Mouse (Mus musculus) liver, embryonic 11.5 days (tissue): ENCODE results near the gene Dip2b. TPM values are rescaled to one million over a fixed set of nuclear protein-coding genes. Genes with fewer than 3 reads are reported as not detected.

Experiments used
- ATAC-seq: fragments of 200-750 bp; cut with Nextera tagmentation; replicated peaks from 2 replicates; pipeline ENCODE4 v1.8.0; 2017; ENCODE audit warnings: moderate number of reproducible peaks, mild to moderate bottlenecking, moderate TSS enrichment, moderate library complexity; ENCODE audit not compliant: low FRiP score
- DNase-seq: peaks from one replicate; pipeline ENCODE4 v3.0.0-alpha.2; 2017; ENCODE audit warnings: low spot score
- H3K27ac ChIP-seq: fragments of 300-500 bp; sonication (generic); 2 replicates; pipeline ENCODE4 v1.5.1; 2014; ENCODE audit warnings: mild to moderate bottlenecking, low read depth, low read length, control low read depth
- H3K27me3 ChIP-seq: fragments of 300-500 bp; sonication (generic); replicated peaks from 2 replicates; pipeline ENCODE4 v1.6.1; 2014; ENCODE audit warnings: low read length, mixed read lengths; ENCODE audit not compliant: control insufficient read depth, insufficient read depth
- H3K36me3 ChIP-seq: fragments of 300-500 bp; sonication (generic); 2 replicates; pipeline ENCODE4 v1.6.1; 2014; ENCODE audit warnings: mild to moderate bottlenecking, low read length, moderate library complexity, mixed read lengths; ENCODE audit not compliant: control insufficient read depth, insufficient read depth
- H3K4me1 ChIP-seq: fragments of 300-500 bp; sonication (generic); replicated peaks from 2 replicates; pipeline ENCODE4 v1.6.1; 2014; ENCODE audit warnings: low read length, mixed read lengths; ENCODE audit not compliant: control insufficient read depth, insufficient read depth
- H3K4me2 ChIP-seq: fragments of 300-500 bp; sonication (generic); 2 replicates; pipeline ENCODE4 v1.6.1; 2014; ENCODE audit warnings: mild to moderate bottlenecking, control low read depth, moderate library complexity
- H3K4me3 ChIP-seq: fragments of 300-500 bp; sonication (generic); 2 replicates; pipeline ENCODE4 v1.5.1; 2014; ENCODE audit warnings: low read depth, low read length, control low read depth
- H3K9ac ChIP-seq: fragments of 300-500 bp; sonication (generic); 2 replicates; pipeline ENCODE4 v1.6.1; 2014; ENCODE audit warnings: low read depth, low read length, control low read depth
- H3K9me3 ChIP-seq: fragments of 300-500 bp; sonication (generic); 2 replicates; pipeline ENCODE4 v1.6.1; 2016; ENCODE audit warnings: low read length, inconsistent platforms, mixed read lengths; ENCODE audit not compliant: control insufficient read depth
- WGBS: fragments of 180-500 bp; shearing (Covaris S2); extraction: QIAGEN DNeasy Blood & Tissue Kit; methylation state at CpG from one replicate; pipeline ENCODE4 v1.1.7; 2014; 5-methylcytosine and 5-hydroxymethylcytosine counted together
- polyA plus RNA-seq: library from polyadenylated mRNA; unstranded; fragments of >200 nt; fragmentation: Nextera tagmentation; extraction: Ambion mirVana; gene quantifications from 2 replicates; pipeline ENCODE4 v1.2.1, GENCODE M21; 2014

Dip2b gene
- 10.0 and 10.4 TPM in 2 replicates for polyA plus RNA-seq

- peak; percentile 96 for DNase-seq
- peak within 1 kb of the TSS; percentile 93 for H3K9ac ChIP-seq
- peak within 1 kb of the TSS; percentile 99 for H3K4me2 ChIP-seq
- peak within 1 kb of the TSS; percentile 91 for H3K4me3 ChIP-seq
- under 1% methylated on average over 57 of the region's 68 CpGs for WGBS
- ATAC-seq: peak; percentile 86
- no peaks in the 10 kb centered on the region for H3K36me3 ChIP-seq
- no peaks in the 10 kb centered on the region for H3K9me3 ChIP-seq
- H3K4me1 ChIP-seq: peaks cover 21% of the 10 kb centered on the region
- H3K27me3 ChIP-seq: 0 out of 2 replicates have a peak, but pooled peaks cover 2% of the 10 kb centered on the region
- peak within 1 kb of the TSS; percentile 83 for H3K27ac ChIP-seq
These were observed at the start of gene Dip2b for GRCm38 (mm10) chr15:100038470-100038971. Gene Dip2b (plus strand): TSS chr15:100038664.

GRCm38 (mm10) chr15:99993100-99993499, 45.4 kb upstream of the Dip2b start:
- H3K4me3 ChIP-seq: no peak overlapping the region
- DNase-seq (no peak), ATAC-seq (no peak)
- no peaks in the 10 kb centered on the region for H3K27me3 ChIP-seq
- H3K9ac ChIP-seq: no peak overlapping the region
- no peaks in the 10 kb centered on the region for H3K9me3 ChIP-seq
- no peak overlapping the region for H3K27ac ChIP-seq
- WGBS: 98% methylated on average over 1 of the region's 1 CpGs
- peaks cover 27% of the 10 kb centered on the region; the same call in 1 of the 2 replicates for H3K36me3 ChIP-seq
- H3K4me2 ChIP-seq: no peak overlapping the region
- H3K4me1 ChIP-seq: no peaks in the 10 kb centered on the region

- no peak overlapping the region for H3K9ac ChIP-seq
- H3K27ac ChIP-seq: no peak overlapping the region
- 90% methylated on average over 6 of the region's 6 CpGs for WGBS
- no peaks in the 10 kb centered on the region for H3K9me3 ChIP-seq
- no peak overlapping the region for H3K4me2 ChIP-seq
- no peak overlapping the region for H3K4me3 ChIP-seq
- DNase-seq (no peak), ATAC-seq (no peak)
- H3K36me3 ChIP-seq: peaks cover 22% of the 10 kb centered on the region
- H3K4me1 ChIP-seq: no peaks in the 10 kb centered on the region
- no peaks in the 10 kb centered on the region for H3K27me3 ChIP-seq
These were observed 41.2 kb upstream of the Dip2b start for GRCm38 (mm10) chr15:99997114-99997804.

GRCm38 (mm10) chr15:99999390-99999789, 39.1 kb upstream of the Dip2b start:
- no peak overlapping the region for H3K4me3 ChIP-seq
- H3K4me2 ChIP-seq: no peak overlapping the region
- H3K36me3 ChIP-seq: peaks cover 29% of the 10 kb centered on the region
- no peaks in the 10 kb centered on the region for H3K27me3 ChIP-seq
- no peaks in the 10 kb centered on the region for H3K4me1 ChIP-seq
- ATAC-seq (no peak), DNase-seq (no peak)
- H3K9ac ChIP-seq: no peak overlapping the region
- WGBS: 88% methylated on average over 1 of the region's 1 CpGs
- H3K27ac ChIP-seq: no peak overlapping the region
- no peaks in the 10 kb centered on the region for H3K9me3 ChIP-seq

- ATAC-seq (no peak), DNase-seq (no peak)
- H3K4me2 ChIP-seq: no peak overlapping the region
- H3K27me3 ChIP-seq: no peaks in the 10 kb centered on the region
- 79% methylated on average over 7 of the region's 7 CpGs for WGBS
- no peaks in the 10 kb centered on the region for H3K9me3 ChIP-seq
- peaks cover 43% of the 10 kb centered on the region for H3K36me3 ChIP-seq
- H3K27ac ChIP-seq: no peak overlapping the region
- no peaks in the 10 kb centered on the region for H3K4me1 ChIP-seq
- no peak overlapping the region for H3K4me3 ChIP-seq
- H3K9ac ChIP-seq: no peak overlapping the region
These were observed 33.7 kb upstream of the Dip2b start for GRCm38 (mm10) chr15:100004677-100005273.

- Histone ChIP-seq H3K36me3 (peaks cover 46% of the 10 kb centered on the region), H3K4me3 (no peak overlapping the region), H3K27me3 (no peaks in the 10 kb centered on the region), H3K9me3 (no peaks in the 10 kb centered on the region), H3K9ac (no peak overlapping the region), H3K4me2 (no peak overlapping the region), H3K4me1 (no peaks in the 10 kb centered on the region), H3K27ac (no peak overlapping the region)
- ATAC-seq (no peak), DNase-seq (no peak)
These were observed 32.3 kb upstream of the Dip2b start for GRCm38 (mm10) chr15:100006180-100006579.

GRCm38 (mm10) chr15:100018280-100018899, 20.1 kb upstream of the Dip2b start:
- H3K4me1 ChIP-seq: no peaks in the 10 kb centered on the region
- H3K9ac ChIP-seq: no peak overlapping the region
- H3K4me3 ChIP-seq: no peak overlapping the region
- ATAC-seq: no peak
- WGBS: 76% methylated on average over 6 of the region's 6 CpGs
- H3K36me3 ChIP-seq: peaks cover 7% of the 10 kb centered on the region; the same call in 1 of the 2 replicates
- DNase-seq: no peak
- H3K27ac ChIP-seq: no peak overlapping the region
- H3K9me3 ChIP-seq: no peaks in the 10 kb centered on the region
- H3K27me3 ChIP-seq: no peaks in the 10 kb centered on the region
- no peak overlapping the region for H3K4me2 ChIP-seq

- DNase-seq (no peak), ATAC-seq (no peak)
- Histone ChIP-seq H3K27me3 (no peaks in the 10 kb centered on the region), H3K9ac (no peak overlapping the region), H3K9me3 (no peaks in the 10 kb centered on the region), H3K4me1 (no peaks in the 10 kb centered on the region), H3K4me2 (no peak overlapping the region), H3K4me3 (no peak overlapping the region), H3K27ac (no peak overlapping the region), H3K36me3 (peaks cover 3% of the 10 kb centered on the region; the same call in 1 of the 2 replicates)
- WGBS: 94% methylated on average over 1 of the region's 1 CpGs
These were observed 17.3 kb upstream of the Dip2b start for GRCm38 (mm10) chr15:100021175-100021574.
